Mouse (Mus musculus): ENCODE measurements around the gene Alkbh1. TPM values are rescaled to one million over a fixed set of nuclear protein-coding genes. Genes with fewer than 3 reads are reported as not detected.

Gene Alkbh1
- polyA plus RNA-seq, 1 experiment from 2014 or later = 35.0 TPM

GRCm38 (mm10) chr12:87409123-87409522 is 34.7 kb downstream of the Alkbh1 start:
- no peaks in the 10 kb centered on the region for H3K9me3 ChIP-seq (ENCODE audit: control insufficient read depth, low read length)
- no peak overlapping the region for H3K4me2 ChIP-seq (ENCODE audit: low read length)
- ATAC-seq (ENCODE audit: low FRiP score, low TSS enrichment) (no peak), DNase-seq (no peak)
- WGBS = 82% methylated on average over 4 of the region's 4 CpGs
- H3K27me3 ChIP-seq (ENCODE audit: control insufficient read depth, insufficient read depth, low read length) = no peaks in the 10 kb centered on the region
- no peak overlapping the region for H3K4me3 ChIP-seq (replicated peaks; ENCODE audit: low read depth, low read length)
- no peaks in the 10 kb centered on the region for H3K36me3 ChIP-seq (ENCODE audit: control insufficient read depth, insufficient read depth, low read length)
- no peak overlapping the region for H3K9ac ChIP-seq (replicated peaks; ENCODE audit: low read length)
- no peaks in the 10 kb centered on the region for H3K4me1 ChIP-seq (ENCODE audit: control insufficient read depth, insufficient read depth, low read length)
- H3K27ac ChIP-seq (replicated peaks; ENCODE audit: low read depth, low read length) = no peak overlapping the region

DNA sequence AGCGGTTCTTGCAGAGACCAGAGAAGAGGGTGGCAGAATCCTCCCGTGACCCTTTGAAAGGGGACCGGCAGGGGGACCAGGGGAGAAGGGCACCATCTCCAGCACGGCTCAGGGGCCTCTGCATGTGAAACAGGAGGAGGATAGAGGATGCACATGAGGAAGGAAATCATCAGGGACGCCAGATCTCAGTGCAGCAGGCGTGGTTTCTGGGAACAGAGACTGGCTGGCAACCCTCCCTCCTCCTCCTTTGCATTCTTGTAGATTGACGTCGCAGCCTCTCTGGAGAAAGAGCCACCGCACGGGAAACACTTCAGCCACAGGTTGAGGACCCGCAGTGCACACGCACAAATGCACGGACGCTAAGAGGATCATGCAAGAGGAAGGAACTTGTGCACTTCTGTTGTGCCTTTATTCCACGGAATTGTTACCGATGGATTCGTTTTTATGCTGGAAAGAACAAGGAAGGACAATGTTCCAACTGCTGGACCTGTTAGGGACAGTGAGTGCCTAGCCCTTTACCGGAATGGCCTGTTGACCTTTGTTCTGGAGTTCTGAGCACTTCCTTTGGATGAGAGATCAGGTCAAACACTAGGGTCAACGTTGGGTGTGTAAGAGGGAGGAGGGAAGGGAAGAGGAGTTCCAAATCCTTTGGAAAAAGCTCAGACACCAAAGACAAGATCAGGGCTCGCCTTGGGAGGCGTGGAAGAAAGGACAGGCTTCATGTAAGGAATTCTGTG is 35.8 kb downstream of the Alkbh1 start:
- H3K9me3 ChIP-seq (ENCODE audit: control insufficient read depth, low read length) = no peaks in the 10 kb centered on the region
- H3K36me3 ChIP-seq (ENCODE audit: control insufficient read depth, insufficient read depth, low read length) = no peaks in the 10 kb centered on the region
- no peak overlapping the region for H3K9ac ChIP-seq (replicated peaks; ENCODE audit: low read length)
- no peak overlapping the region for H3K27ac ChIP-seq (replicated peaks; ENCODE audit: low read depth, low read length)
- no peak overlapping the region for H3K4me3 ChIP-seq (replicated peaks; ENCODE audit: low read depth, low read length)
- DNase-seq (no peak), ATAC-seq (ENCODE audit: low FRiP score, low TSS enrichment) (no peak)
- H3K4me1 ChIP-seq (ENCODE audit: control insufficient read depth, insufficient read depth, low read length) = no peaks in the 10 kb centered on the region
- no peaks in the 10 kb centered on the region for H3K27me3 ChIP-seq (ENCODE audit: control insufficient read depth, insufficient read depth, low read length)
- H3K4me2 ChIP-seq (ENCODE audit: low read length) = no peak overlapping the region
- 43% methylated on average over 21 of the region's 21 CpGs for WGBS

- Histone ChIP-seq H3K4me3 (replicated peaks; ENCODE audit: low read depth, low read length) (no peak overlapping the region), H3K27ac (replicated peaks; ENCODE audit: low read depth, low read length) (no peak overlapping the region), H3K9me3 (ENCODE audit: control insufficient read depth, low read length) (no peaks in the 10 kb centered on the region), H3K9ac (replicated peaks; ENCODE audit: low read length) (no peak overlapping the region), H3K27me3 (ENCODE audit: control insufficient read depth, insufficient read depth, low read length) (no peaks in the 10 kb centered on the region), H3K36me3 (ENCODE audit: control insufficient read depth, insufficient read depth, low read length) (no peaks in the 10 kb centered on the region), H3K4me1 (ENCODE audit: control insufficient read depth, insufficient read depth, low read length) (no peaks in the 10 kb centered on the region), H3K4me2 (ENCODE audit: low read length) (no peak overlapping the region)
- no peak for ATAC-seq (ENCODE audit: low FRiP score, low TSS enrichment)
- 68% methylated on average over 3 of the region's 3 CpGs for WGBS
- no peak for DNase-seq
Measured at GRCm38 (mm10) chr12:87405721-87406120, 38.1 kb downstream of the Alkbh1 start.

DNA sequence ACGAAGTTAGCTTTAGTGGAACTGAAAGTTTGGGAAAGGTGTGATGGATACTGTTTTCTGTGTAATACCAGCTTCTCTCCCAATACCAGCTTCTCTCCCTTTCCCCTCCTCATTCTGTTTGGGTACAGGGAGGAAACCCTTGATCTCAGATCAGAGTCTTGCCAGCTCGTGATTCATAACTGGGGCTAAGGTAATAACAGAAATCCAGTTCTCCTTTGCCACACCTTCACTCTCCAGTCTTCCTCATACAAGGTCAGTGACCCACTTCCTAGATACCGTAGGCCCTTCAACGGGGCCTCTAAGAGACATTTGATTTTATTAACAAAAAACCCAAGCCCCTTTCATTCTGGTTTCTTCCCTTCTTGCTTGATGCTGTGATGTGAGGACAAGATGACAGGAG is 38.7 kb downstream of the Alkbh1 start:
- DNase-seq = no peak
- Histone ChIP-seq H3K27ac (replicated peaks; ENCODE audit: low read depth, low read length) (no peak overlapping the region), H3K4me1 (ENCODE audit: control insufficient read depth, insufficient read depth, low read length) (no peaks in the 10 kb centered on the region), H3K36me3 (ENCODE audit: control insufficient read depth, insufficient read depth, low read length) (no peaks in the 10 kb centered on the region), H3K9ac (replicated peaks; ENCODE audit: low read length) (no peak overlapping the region), H3K4me3 (replicated peaks; ENCODE audit: low read depth, low read length) (no peak overlapping the region), H3K27me3 (ENCODE audit: control insufficient read depth, insufficient read depth, low read length) (no peaks in the 10 kb centered on the region), H3K9me3 (ENCODE audit: control insufficient read depth, low read length) (no peaks in the 10 kb centered on the region), H3K4me2 (ENCODE audit: low read length) (no peak overlapping the region)
- ATAC-seq (ENCODE audit: low FRiP score, low TSS enrichment) = no peak
- 93% methylated on average over 4 of the region's 4 CpGs for WGBS

DNA sequence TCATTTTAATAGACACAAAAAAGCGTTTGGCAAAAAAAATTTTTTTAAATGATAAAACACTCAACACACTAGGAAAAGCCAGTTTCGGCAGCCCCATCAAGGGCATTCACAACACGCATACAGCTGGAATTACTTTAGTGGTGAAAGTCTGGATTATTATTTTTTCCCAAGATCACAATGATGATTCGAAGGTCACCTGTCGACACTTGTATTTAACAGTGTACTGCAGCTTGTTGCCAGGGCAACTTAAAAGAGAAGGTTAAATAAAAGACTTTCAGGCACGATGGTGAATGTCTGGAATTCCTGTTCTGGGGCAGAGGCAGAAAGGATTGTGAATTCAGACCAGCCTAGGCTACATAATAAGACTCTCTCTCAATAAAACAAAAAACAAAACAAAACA is 41.9 kb downstream of the Alkbh1 start:
- no peak overlapping the region for H3K9ac ChIP-seq (replicated peaks; ENCODE audit: low read length)
- H3K4me3 ChIP-seq (replicated peaks; ENCODE audit: low read depth, low read length) = no peak overlapping the region
- H3K9me3 ChIP-seq (ENCODE audit: control insufficient read depth, low read length) = no peaks in the 10 kb centered on the region
- H3K27me3 ChIP-seq (ENCODE audit: control insufficient read depth, insufficient read depth, low read length) = no peaks in the 10 kb centered on the region
- H3K4me1 ChIP-seq (ENCODE audit: control insufficient read depth, insufficient read depth, low read length) = no peaks in the 10 kb centered on the region
- WGBS = 58% methylated on average over 6 of the region's 6 CpGs
- ATAC-seq (ENCODE audit: low FRiP score, low TSS enrichment) = no peak
- DNase-seq = no peak
- H3K36me3 ChIP-seq (ENCODE audit: control insufficient read depth, insufficient read depth, low read length) = no peaks in the 10 kb centered on the region
- no peak overlapping the region for H3K4me2 ChIP-seq (ENCODE audit: low read length)
- no peak overlapping the region for H3K27ac ChIP-seq (replicated peaks; ENCODE audit: low read depth, low read length)

GRCm38 (mm10) chr12:87399119-87399819 is 44.5 kb downstream of the Alkbh1 start:
- H3K9ac ChIP-seq (replicated peaks; ENCODE audit: low read length) = no peak overlapping the region
- DNase-seq = no peak
- H3K27me3 ChIP-seq (ENCODE audit: control insufficient read depth, insufficient read depth, low read length) = no peaks in the 10 kb centered on the region
- no peak for ATAC-seq (ENCODE audit: low FRiP score, low TSS enrichment)
- H3K27ac ChIP-seq (replicated peaks; ENCODE audit: low read depth, low read length) = no peak overlapping the region
- no peak overlapping the region for H3K4me2 ChIP-seq (ENCODE audit: low read length)
- no peaks in the 10 kb centered on the region for H3K9me3 ChIP-seq (ENCODE audit: control insufficient read depth, low read length)
- H3K36me3 ChIP-seq (ENCODE audit: control insufficient read depth, insufficient read depth, low read length) = no peaks in the 10 kb centered on the region
- H3K4me1 ChIP-seq (ENCODE audit: control insufficient read depth, insufficient read depth, low read length) = no peaks in the 10 kb centered on the region
- H3K4me3 ChIP-seq (replicated peaks; ENCODE audit: low read depth, low read length) = no peak overlapping the region
- WGBS = 93% methylated on average over 10 of the region's 10 CpGs

GRCm38 (mm10) chr12:87397811-87398417 is 45.9 kb downstream of the Alkbh1 start:
- no peak overlapping the region for H3K4me2 ChIP-seq (ENCODE audit: low read length)
- H3K4me1 ChIP-seq (ENCODE audit: control insufficient read depth, insufficient read depth, low read length) = no peaks in the 10 kb centered on the region
- no peak overlapping the region for H3K27ac ChIP-seq (replicated peaks; ENCODE audit: low read depth, low read length)
- 82% methylated on average over 4 of the region's 4 CpGs for WGBS
- no peak overlapping the region for H3K9ac ChIP-seq (replicated peaks; ENCODE audit: low read length)
- H3K4me3 ChIP-seq (replicated peaks; ENCODE audit: low read depth, low read length) = no peak overlapping the region
- no peaks in the 10 kb centered on the region for H3K9me3 ChIP-seq (ENCODE audit: control insufficient read depth, low read length)
- H3K36me3 ChIP-seq (ENCODE audit: control insufficient read depth, insufficient read depth, low read length) = no peaks in the 10 kb centered on the region
- H3K27me3 ChIP-seq (ENCODE audit: control insufficient read depth, insufficient read depth, low read length) = no peaks in the 10 kb centered on the region
- ATAC-seq (ENCODE audit: low FRiP score, low TSS enrichment) (no peak), DNase-seq (no peak)

DNA sequence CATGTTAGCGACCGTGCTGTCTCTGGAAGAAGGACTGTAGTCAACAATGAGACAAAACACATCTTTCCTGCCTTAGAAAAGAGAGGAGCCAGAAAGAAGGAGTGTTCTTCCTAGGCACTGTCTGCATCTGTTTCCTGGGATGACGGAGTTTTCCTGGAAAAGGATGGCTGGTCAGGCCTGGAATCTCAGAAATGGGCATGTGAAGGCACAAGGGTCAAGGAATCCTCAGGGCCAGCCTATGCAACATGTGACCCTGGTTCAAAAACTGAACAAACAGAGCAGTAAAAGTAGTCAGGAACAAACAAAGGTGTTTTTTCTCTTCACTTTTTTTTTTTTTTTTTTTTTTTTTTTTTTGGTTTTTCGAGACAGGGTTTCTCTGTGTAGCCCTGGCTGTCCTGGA is 46.7 kb downstream of the Alkbh1 start:
- no peaks in the 10 kb centered on the region for H3K4me1 ChIP-seq (ENCODE audit: control insufficient read depth, insufficient read depth, low read length)
- no peak overlapping the region for H3K9ac ChIP-seq (replicated peaks; ENCODE audit: low read length)
- H3K27ac ChIP-seq (replicated peaks; ENCODE audit: low read depth, low read length) = no peak overlapping the region
- no peaks in the 10 kb centered on the region for H3K27me3 ChIP-seq (ENCODE audit: control insufficient read depth, insufficient read depth, low read length)
- 82% methylated on average over 4 of the region's 4 CpGs for WGBS
- no peaks in the 10 kb centered on the region for H3K36me3 ChIP-seq (ENCODE audit: control insufficient read depth, insufficient read depth, low read length)
- DNase-seq = no peak
- no peak for ATAC-seq (ENCODE audit: low FRiP score, low TSS enrichment)
- H3K9me3 ChIP-seq (ENCODE audit: control insufficient read depth, low read length) = no peaks in the 10 kb centered on the region
- no peak overlapping the region for H3K4me3 ChIP-seq (replicated peaks; ENCODE audit: low read depth, low read length)
- H3K4me2 ChIP-seq (ENCODE audit: low read length) = no peak overlapping the region

DNA sequence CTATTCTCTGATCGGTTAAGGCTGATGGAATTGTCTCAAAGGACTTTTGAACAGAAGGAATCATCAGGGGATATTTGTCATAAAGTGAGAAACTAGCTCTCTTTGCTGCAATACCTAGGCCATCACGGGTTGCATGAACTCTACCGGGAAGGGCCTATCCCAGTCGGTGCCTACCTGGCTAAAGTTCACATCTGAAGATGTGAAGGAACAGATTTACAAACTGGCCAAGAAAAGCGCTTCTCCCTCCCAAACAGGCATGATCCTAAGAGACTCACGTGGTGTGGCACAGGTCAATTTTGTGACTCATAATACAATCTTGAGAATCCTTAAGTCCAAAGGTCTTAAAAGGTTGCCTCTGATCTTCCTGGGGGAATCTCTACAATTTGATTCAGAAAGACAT is 49.5 kb downstream of the Alkbh1 start:
- WGBS = 91% methylated on average over 6 of the region's 6 CpGs
- Histone ChIP-seq H3K4me1 (ENCODE audit: control insufficient read depth, insufficient read depth, low read length) (no peaks in the 10 kb centered on the region), H3K36me3 (ENCODE audit: control insufficient read depth, insufficient read depth, low read length) (no peaks in the 10 kb centered on the region), H3K9me3 (ENCODE audit: control insufficient read depth, low read length) (no peaks in the 10 kb centered on the region), H3K27me3 (ENCODE audit: control insufficient read depth, insufficient read depth, low read length) (no peaks in the 10 kb centered on the region), H3K9ac (replicated peaks; ENCODE audit: low read length) (no peak overlapping the region), H3K4me2 (ENCODE audit: low read length) (no peak overlapping the region), H3K4me3 (replicated peaks; ENCODE audit: low read depth, low read length) (no peak overlapping the region), H3K27ac (replicated peaks; ENCODE audit: low read depth, low read length) (no peak overlapping the region)
- ATAC-seq (ENCODE audit: low FRiP score, low TSS enrichment) (no peak), DNase-seq (no peak)
